Mouse (Mus musculus) embryonic facial prominence, embryonic 11.5 days (tissue): ENCODE data around the gene Ccdc105. TPM values are rescaled to one million over a fixed set of nuclear protein-coding genes. Genes with fewer than 3 reads are reported as not detected.

ENCODE experiments used
- ATAC-seq: fragments of 200-750 bp; cut with Nextera tagmentation; replicated peaks from 2 replicates; pipeline ENCODE4 v1.8.0; 2017; ENCODE audit warnings: low read depth; ENCODE audit not compliant: insufficient number of reproducible peaks, low FRiP score, low TSS enrichment
- DNase-seq: peaks from one replicate; pipeline ENCODE4 v3.0.0-alpha.2; 2015; ENCODE audit warnings: low spot score
- H3K27ac ChIP-seq: fragments of 300-500 bp; sonication (generic); replicated peaks from 2 replicates; pipeline ENCODE4 v1.5.1; 2014; ENCODE audit warnings: mild to moderate bottlenecking, low read depth, low read length, control low read depth
- H3K27me3 ChIP-seq: fragments of 300-500 bp; sonication (generic); 2 replicates; pipeline ENCODE4 v1.6.1; 2014; ENCODE audit warnings: mild to moderate bottlenecking, low read length, moderate library complexity, mixed read lengths; ENCODE audit not compliant: control insufficient read depth, insufficient read depth
- H3K36me3 ChIP-seq: fragments of 300-500 bp; sonication (generic); replicated peaks from 2 replicates; pipeline ENCODE4 v1.6.1; 2014; ENCODE audit warnings: low read depth, mild to moderate bottlenecking, low read length, moderate library complexity, mixed read lengths; ENCODE audit not compliant: control insufficient read depth, insufficient read depth
- H3K4me1 ChIP-seq: fragments of 300-500 bp; sonication (generic); 2 replicates; pipeline ENCODE4 v1.6.1; 2014; ENCODE audit warnings: low read length, mixed read lengths; ENCODE audit not compliant: control insufficient read depth, insufficient read depth
- H3K4me2 ChIP-seq: fragments of 300-500 bp; sonication (generic); 2 replicates; pipeline ENCODE4 v1.6.1; 2014; ENCODE audit warnings: low read depth, mild to moderate bottlenecking, control low read depth, low read length, moderate library complexity
- H3K4me3 ChIP-seq: fragments of 300-500 bp; sonication (generic); 2 replicates; pipeline ENCODE4 v1.5.1; 2014; ENCODE audit warnings: low read depth, low read length, control low read depth
- H3K9ac ChIP-seq: fragments of 300-500 bp; sonication (generic); replicated peaks from 2 replicates; pipeline ENCODE4 v1.6.1; 2014; ENCODE audit warnings: mild to moderate bottlenecking, control low read depth, low read length
- H3K9me3 ChIP-seq: fragments of 300-500 bp; sonication (generic); replicated peaks from 2 replicates; pipeline ENCODE4 v1.6.1; 2016; ENCODE audit warnings: mild to moderate bottlenecking, low read length, inconsistent platforms, mixed read lengths; ENCODE audit not compliant: control insufficient read depth
- WGBS: fragments of 180-500 bp; shearing (Covaris S2); extraction: QIAGEN DNeasy Blood & Tissue Kit; methylation state at CpG from one replicate; pipeline ENCODE4 v1.1.7; 2014; 5-methylcytosine and 5-hydroxymethylcytosine counted together
- polyA plus RNA-seq: library from polyadenylated mRNA; unstranded; fragments of >200 nt; fragmentation: Nextera tagmentation; extraction: Ambion mirVana; gene quantifications from 2 replicates; pipeline ENCODE4 v1.2.1, GENCODE M21; 2014

Ccdc105 gene
- polyA plus RNA-seq, 1 experiment from 2014 or later, result 0.11 TPM

DNA sequence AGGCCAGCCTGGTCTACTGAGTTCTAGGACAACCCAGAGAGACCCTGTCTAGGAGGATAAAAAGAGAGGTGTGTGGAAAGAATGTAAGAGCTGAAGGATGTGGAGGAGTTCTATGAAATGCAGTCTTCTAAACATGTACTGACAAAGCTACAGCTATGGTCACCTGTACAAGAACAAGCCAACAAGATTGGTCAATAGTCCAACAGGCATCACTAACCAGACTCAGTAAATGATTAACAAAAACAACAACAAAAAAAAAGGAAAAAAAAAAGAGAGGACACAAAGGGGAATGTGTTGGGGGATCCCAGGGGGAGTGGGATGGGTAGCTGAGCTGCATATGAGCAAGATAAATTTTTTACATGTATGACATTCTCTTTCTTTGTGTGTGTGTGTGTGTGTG lies 42.2 kb downstream of the Ccdc105 start:
- ATAC-seq, result no peak
- Histone ChIP-seq H3K4me2 (no peak overlapping the region), H3K4me3 (no peak overlapping the region), H3K9me3 (no peaks in the 10 kb centered on the region), H3K9ac (no peak overlapping the region), H3K27me3 (no peaks in the 10 kb centered on the region), H3K4me1 (no peaks in the 10 kb centered on the region), H3K36me3 (no peaks in the 10 kb centered on the region), H3K27ac (no peak overlapping the region)
- no peak for DNase-seq

DNA sequence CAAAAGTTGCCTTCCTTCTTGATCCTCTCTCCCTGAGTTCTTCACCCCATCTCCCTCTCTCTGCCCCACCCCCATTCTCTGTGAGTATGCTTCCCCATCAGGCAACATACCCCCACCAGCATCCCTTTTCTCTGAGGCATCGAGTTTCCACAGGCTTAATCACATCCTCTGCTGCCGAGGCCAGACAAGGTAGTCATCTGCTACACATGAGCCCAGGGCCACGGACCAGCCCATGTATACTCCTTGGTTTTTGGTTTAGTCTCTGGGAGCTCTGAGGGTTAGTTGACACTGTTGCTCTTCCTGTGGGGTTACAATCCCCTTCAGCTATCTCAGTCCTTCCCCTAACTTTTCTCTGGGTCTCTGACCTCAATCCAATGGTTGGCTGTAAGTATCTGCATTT lies 52.0 kb downstream of the Ccdc105 start:
- no peak for DNase-seq
- H3K36me3 ChIP-seq, result no peaks in the 10 kb centered on the region
- 31% methylated on average over 3 of the region's 3 CpGs for WGBS

More for the DNA sequence above, 52.0 kb downstream of the Ccdc105 start:
- Histone ChIP-seq H3K9me3 (no peaks in the 10 kb centered on the region), H3K27me3 (no peaks in the 10 kb centered on the region), H3K27ac (no peak overlapping the region), H3K4me3 (no peak overlapping the region), H3K4me2 (no peak overlapping the region), H3K9ac (no peak overlapping the region), H3K4me1 (no peaks in the 10 kb centered on the region)
- no peak for ATAC-seq

Other genes starting within 250 kb of the Ccdc105 start
- gene Olfr1358, start 235.6 kb downstream of the Ccdc105 start, polyA plus RNA-seq, result not detected in 2 replicates
- 28.3 and 32.1 TPM in 2 replicates for gene Ilvbl, start 178.7 kb downstream of the Ccdc105 start, polyA plus RNA-seq
- gene Syde1, start 161.1 kb downstream of the Ccdc105 start, polyA plus RNA-seq, result 13.5 and 17.1 TPM in 2 replicates
- gene Olfr1357, start 135.0 kb downstream of the Ccdc105 start, polyA plus RNA-seq, result not detected in 2 replicates
- 0.24 TPM in 1 of 2 replicates, not detected in the other for gene Casp14, start 34.8 kb downstream of the Ccdc105 start, polyA plus RNA-seq
- gene Slc1a6, start 27.4 kb upstream of the Ccdc105 start, polyA plus RNA-seq, result 1.1 and 1.3 TPM in 2 replicates
- gene Olfr1356, start 99.1 kb upstream of the Ccdc105 start, polyA plus RNA-seq, result not detected in 2 replicates
- gene Olfr1355, start 122.5 kb upstream of the Ccdc105 start, polyA plus RNA-seq, result not detected in 2 replicates
- gene Olfr1354, start 160.1 kb upstream of the Ccdc105 start, polyA plus RNA-seq, result not detected in 2 replicates
- gene Olfr8, start 197.6 kb upstream of the Ccdc105 start, polyA plus RNA-seq, result not detected in 2 replicates
- not detected in 2 replicates for gene Olfr1353, start 210.2 kb upstream of the Ccdc105 start, polyA plus RNA-seq
- gene Olfr1352, start 228.0 kb upstream of the Ccdc105 start, polyA plus RNA-seq, result not detected in 2 replicates